Mouse (Mus musculus) forebrain, embryonic 14.5 days (tissue): ENCODE data around the gene Rab3il1. TPM values are rescaled to one million over a fixed set of nuclear protein-coding genes. Genes with fewer than 3 reads are reported as not detected.
A peak's percentile ranks its signal among the peaks of the same experiment; 100 is the strongest.

Experiments
- ATAC-seq: fragments of 200-750 bp; cut with Nextera tagmentation; 2 replicates; pipeline ENCODE4 v1.8.0; 2017; ENCODE audit warnings: mild to moderate bottlenecking, moderate library complexity
- DNase-seq: peaks from one replicate; pipeline ENCODE4 v3.0.0-alpha.2; 2015; ENCODE audit warnings: low spot score
- H3K27ac ChIP-seq: fragments of 300-500 bp; sonication (generic); 2 replicates; pipeline ENCODE4 v1.5.1; 2014; ENCODE audit warnings: low read depth, mild to moderate bottlenecking, control low read depth, low read length, moderate library complexity
- H3K27me3 ChIP-seq: fragments of 300-500 bp; sonication (generic); replicated peaks from 2 replicates; pipeline ENCODE4 v1.6.1; 2014; ENCODE audit warnings: low read length, control low read depth, mixed read lengths; ENCODE audit not compliant: control insufficient read depth, insufficient read depth
- H3K36me3 ChIP-seq: fragments of 300-500 bp; sonication (generic); 2 replicates; pipeline ENCODE4 v1.6.1; 2014; ENCODE audit warnings: low read length, control low read depth; ENCODE audit not compliant: control insufficient read depth, insufficient read depth
- H3K4me1 ChIP-seq: fragments of 300-500 bp; sonication (generic); 2 replicates; pipeline ENCODE4 v1.6.1; 2014; ENCODE audit warnings: antibody characterized with exemption, low read length, control low read depth; ENCODE audit not compliant: control insufficient read depth, insufficient read depth
- H3K4me2 ChIP-seq: fragments of 300-500 bp; sonication (generic); 2 replicates; pipeline ENCODE4 v1.6.1; 2014; ENCODE audit warnings: mild to moderate bottlenecking, control low read depth, low read length
- H3K4me3 ChIP-seq: fragments of 300-500 bp; sonication (generic); 2 replicates; pipeline ENCODE4 v1.5.1; 2014; ENCODE audit warnings: low read depth, low read length, control low read depth
- H3K9ac ChIP-seq: fragments of 300-500 bp; sonication (generic); 2 replicates; pipeline ENCODE4 v1.6.1; 2014; ENCODE audit warnings: mild to moderate bottlenecking, low read length, control low read depth, moderate library complexity
- H3K9me3 ChIP-seq: fragments of 300-500 bp; sonication (generic); replicated peaks from 2 replicates; pipeline ENCODE4 v1.6.1; 2016; ENCODE audit warnings: low read length, control low read depth, mixed read lengths; ENCODE audit not compliant: control insufficient read depth
- WGBS: fragments of 180-500 bp; shearing (Covaris S2); extraction: QIAGEN DNeasy Blood & Tissue Kit; methylation state at CpG from one replicate; pipeline ENCODE4 v1.1.7; 2014; 5-methylcytosine and 5-hydroxymethylcytosine counted together
- polyA plus RNA-seq: library from polyadenylated mRNA; unstranded; fragments of >200 nt; fragmentation: Nextera tagmentation; extraction: Ambion mirVana; gene quantifications from 2 replicates; pipeline ENCODE4 v1.2.1, GENCODE M21; 2014

The Rab3il1 gene
- polyA plus RNA-seq, 1 experiment from 2014 or later = 20.6 TPM

- no peak overlapping the region for H3K4me3 ChIP-seq
- DNase-seq = no peak
- H3K9ac ChIP-seq = no peak overlapping the region
- no peak overlapping the region for H3K4me2 ChIP-seq
- H3K4me1 ChIP-seq = no peaks in the 10 kb centered on the region
- no peaks in the 10 kb centered on the region for H3K27me3 ChIP-seq
- H3K9me3 ChIP-seq = no peaks in the 10 kb centered on the region
- H3K36me3 ChIP-seq = no peaks in the 10 kb centered on the region
- ATAC-seq = no peak
- WGBS = 60% methylated on average over 13 of the region's 13 CpGs
- no peak overlapping the region for H3K27ac ChIP-seq
These were observed 2.6 kb upstream of the Rab3il1 start for GRCm38 (mm10) chr19:9998736-9999486.

GRCm38 (mm10) chr19:10000330-10000729 is 1.1 kb upstream of the Rab3il1 start:
- Histone ChIP-seq H3K27me3 (no peaks in the 10 kb centered on the region), H3K9me3 (no peaks in the 10 kb centered on the region), H3K4me1 (no peaks in the 10 kb centered on the region), H3K27ac (no peak overlapping the region), H3K9ac (no peak overlapping the region), H3K4me3 (no peak overlapping the region), H3K4me2 (no peak overlapping the region), H3K36me3 (no peaks in the 10 kb centered on the region)
- 29% methylated on average over 3 of the region's 3 CpGs for WGBS
- ATAC-seq = no peak
- DNase-seq = peak; percentile 47

GRCm38 (mm10) chr19:10003696-10004095 is 2.2 kb downstream of the Rab3il1 start:
- DNase-seq (no peak), ATAC-seq (no peak)
- H3K27ac ChIP-seq = no peak overlapping the region
- H3K27me3 ChIP-seq = no peaks in the 10 kb centered on the region
- H3K4me3 ChIP-seq = no peak overlapping the region
- no peaks in the 10 kb centered on the region for H3K9me3 ChIP-seq
- no peak overlapping the region for H3K4me2 ChIP-seq
- no peaks in the 10 kb centered on the region for H3K36me3 ChIP-seq
- WGBS = 97% methylated on average over 1 of the region's 1 CpGs
- no peak overlapping the region for H3K9ac ChIP-seq
- no peaks in the 10 kb centered on the region for H3K4me1 ChIP-seq

- Histone ChIP-seq H3K36me3 (no peaks in the 10 kb centered on the region), H3K4me1 (no peaks in the 10 kb centered on the region), H3K27me3 (no peaks in the 10 kb centered on the region), H3K9ac (no peak overlapping the region), H3K4me3 (no peak overlapping the region), H3K4me2 (no peak overlapping the region), H3K27ac (no peak overlapping the region), H3K9me3 (no peaks in the 10 kb centered on the region)
- ATAC-seq (no peak), DNase-seq (no peak)
- 87% methylated on average over 1 of the region's 1 CpGs for WGBS
These were observed 9.9 kb downstream of the Rab3il1 start for GRCm38 (mm10) chr19:10011408-10011807.

- H3K27ac ChIP-seq = no peak overlapping the region
- H3K9me3 ChIP-seq = no peaks in the 10 kb centered on the region
- H3K9ac ChIP-seq = no peak overlapping the region
- no peaks in the 10 kb centered on the region for H3K36me3 ChIP-seq
- H3K4me2 ChIP-seq = no peak overlapping the region
- 52% methylated on average over 6 of the region's 6 CpGs for WGBS
- ATAC-seq = no peak
- no peak for DNase-seq
- H3K4me1 ChIP-seq = peaks cover 2% of the 10 kb centered on the region; the same call in 1 of the 2 replicates
- no peaks in the 10 kb centered on the region for H3K27me3 ChIP-seq
- no peak overlapping the region for H3K4me3 ChIP-seq
These were observed 11.4 kb downstream of the Rab3il1 start for GRCm38 (mm10) chr19:10012827-10013278.

GRCm38 (mm10) chr19:10013348-10013747 is 11.9 kb downstream of the Rab3il1 start:
- H3K36me3 ChIP-seq = no peaks in the 10 kb centered on the region
- no peak for ATAC-seq
- no peak overlapping the region for H3K9ac ChIP-seq
- H3K27me3 ChIP-seq = no peaks in the 10 kb centered on the region
- H3K4me1 ChIP-seq = peaks cover 3% of the 10 kb centered on the region; the same call in 1 of the 2 replicates
- H3K4me3 ChIP-seq = no peak overlapping the region
- no peak overlapping the region for H3K4me2 ChIP-seq
- no peak for DNase-seq
- H3K27ac ChIP-seq = no peak overlapping the region
- 66% methylated on average over 3 of the region's 3 CpGs for WGBS
- H3K9me3 ChIP-seq = no peaks in the 10 kb centered on the region

GRCm38 (mm10) chr19:10013913-10014312 is 12.4 kb downstream of the Rab3il1 start:
- Histone ChIP-seq H3K4me2 (no peak overlapping the region), H3K27ac (no peak overlapping the region), H3K4me1 (peaks cover 8% of the 10 kb centered on the region), H3K9me3 (no peaks in the 10 kb centered on the region), H3K36me3 (no peaks in the 10 kb centered on the region), H3K27me3 (no peaks in the 10 kb centered on the region), H3K9ac (no peak overlapping the region), H3K4me3 (no peak overlapping the region)
- WGBS = 78% methylated on average over 5 of the region's 5 CpGs
- ATAC-seq = no peak
- no peak for DNase-seq

GRCm38 (mm10) chr19:10014824-10015223 is 13.4 kb downstream of the Rab3il1 start:
- peaks cover 11% of the 10 kb centered on the region for H3K4me1 ChIP-seq
- DNase-seq (no peak), ATAC-seq (no peak)
- H3K9me3 ChIP-seq = no peaks in the 10 kb centered on the region
- no peak overlapping the region for H3K4me2 ChIP-seq
- no peaks in the 10 kb centered on the region for H3K27me3 ChIP-seq
- no peaks in the 10 kb centered on the region for H3K36me3 ChIP-seq
- H3K27ac ChIP-seq = no peak overlapping the region
- 86% methylated on average over 13 of the region's 13 CpGs for WGBS
- H3K9ac ChIP-seq = no peak overlapping the region
- H3K4me3 ChIP-seq = no peak overlapping the region

GRCm38 (mm10) chr19:10015442-10015841 is 14.0 kb downstream of the Rab3il1 start:
- Histone ChIP-seq H3K4me2 (no peak overlapping the region), H3K9me3 (no peaks in the 10 kb centered on the region), H3K27ac (no peak overlapping the region), H3K27me3 (no peaks in the 10 kb centered on the region), H3K36me3 (no peaks in the 10 kb centered on the region), H3K4me1 (peaks cover 11% of the 10 kb centered on the region), H3K9ac (no peak overlapping the region), H3K4me3 (no peak overlapping the region)
- 86% methylated on average over 4 of the region's 4 CpGs for WGBS
- ATAC-seq (no peak), DNase-seq (no peak)
